Mouse (Mus musculus): ENCODE measurements around the gene Nmnat1. TPM values are rescaled to one million over a fixed set of nuclear protein-coding genes. Genes with fewer than 3 reads are reported as not detected.
A peak's percentile ranks its signal among the peaks of the same experiment; 100 is the strongest.

Nmnat1 gene
- total and polyA plus RNA-seq, 3 experiments, result 19.8 to 22.3 TPM; not detected in 1

DNA sequence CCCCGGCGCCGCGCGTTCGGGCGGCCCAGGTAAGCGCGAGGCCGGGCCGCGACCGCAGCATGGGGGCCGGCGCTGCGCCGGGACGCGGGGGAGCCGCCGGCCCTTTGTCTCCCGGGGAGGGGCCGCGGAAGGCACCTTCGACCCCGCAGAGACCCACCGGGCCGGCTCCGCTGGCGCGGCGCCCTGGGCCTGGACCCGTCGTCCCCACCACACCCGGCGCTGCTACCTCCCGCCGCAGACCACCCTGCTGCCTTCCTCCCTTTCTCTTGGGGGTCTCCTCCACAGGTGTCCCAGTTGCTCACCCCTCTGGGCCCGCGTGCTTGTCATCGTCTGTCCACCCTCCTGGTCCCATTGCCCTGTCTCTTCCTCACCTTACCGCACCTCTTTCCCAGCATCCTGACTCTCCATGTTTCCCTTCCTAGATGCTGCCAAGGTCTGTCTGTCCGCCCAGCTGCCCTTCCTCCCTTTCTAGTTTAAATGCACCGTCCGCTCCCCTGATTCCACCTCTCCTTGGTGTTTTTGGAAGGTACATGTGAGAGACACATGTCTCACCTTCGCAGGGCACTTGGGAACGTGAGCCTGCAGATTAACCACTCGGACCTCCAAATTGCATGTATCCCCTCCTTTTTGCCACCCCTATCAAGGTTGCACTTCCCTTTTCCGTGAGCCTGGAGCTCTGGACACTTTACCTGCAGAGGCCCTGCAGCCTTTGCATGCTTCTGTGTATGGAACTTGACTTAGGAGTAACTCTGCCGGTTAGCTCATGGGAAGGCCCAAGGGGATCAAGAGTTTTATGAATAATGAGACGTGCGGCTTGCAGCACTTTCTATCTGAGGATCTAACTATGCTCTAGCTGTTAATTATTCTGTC is 33.6 kb upstream of the Nmnat1 start:
- peaks cover 2 to 11% of the 10 kb centered on the region in 2 experiments; a peak in 3 of 4 replicates for H3K4me1 ChIP-seq (ENCODE audit: control insufficient read depth in 1 of 2, insufficient read depth in 2 of 2, low read length in 2 of 2)
- H3K79me2 ChIP-seq (ENCODE audit: control insufficient read depth, insufficient read depth, low read length, poor library complexity), result peaks cover 1% of the 10 kb centered on the region; the same call in 1 of the 2 replicates
- H3K36me3 ChIP-seq (ENCODE audit: control insufficient read depth in 1 of 2, insufficient read depth in 2 of 2, low read length in 2 of 2), result peaks cover 0 to 7% of the 10 kb centered on the region in 2 experiments; a peak in 2 of 4 replicates
- H3K27ac ChIP-seq (ENCODE audit: control insufficient read depth, low read depth, low read length), result no peak overlapping the region
- DNase-seq (ENCODE audit: low read depth, low spot score), result peak; percentile 48
- H3K4me3 ChIP-seq (ENCODE audit: control insufficient read depth in 1 of 2, insufficient read depth in 1 of 2, low read depth in 2 of 2, low read length in 2 of 2), result peak overlapping the region; percentile 61 to 65
- no peak for TF ChIP-seq SIN3A (IDR thresholded peaks at IDR 0.05; ENCODE audit: low read length)
- TF ChIP-seq MYC (IDR thresholded peaks at IDR 0.05; ENCODE audit: low read depth, low read length), result no peak
- peak overlapping the region; percentile 67 for H3K9ac ChIP-seq (ENCODE audit: control insufficient read depth, low read depth, low read length, poor library complexity, severe bottlenecking)
- H3K27me3 ChIP-seq (ENCODE audit: control insufficient read depth in 1 of 2, insufficient read depth in 2 of 2, low read length in 2 of 2), result no peaks in the 10 kb centered on the region
- H3K9me3 ChIP-seq (replicated peaks; ENCODE audit: insufficient read depth, low read length), result no peaks in the 10 kb centered on the region

DNA sequence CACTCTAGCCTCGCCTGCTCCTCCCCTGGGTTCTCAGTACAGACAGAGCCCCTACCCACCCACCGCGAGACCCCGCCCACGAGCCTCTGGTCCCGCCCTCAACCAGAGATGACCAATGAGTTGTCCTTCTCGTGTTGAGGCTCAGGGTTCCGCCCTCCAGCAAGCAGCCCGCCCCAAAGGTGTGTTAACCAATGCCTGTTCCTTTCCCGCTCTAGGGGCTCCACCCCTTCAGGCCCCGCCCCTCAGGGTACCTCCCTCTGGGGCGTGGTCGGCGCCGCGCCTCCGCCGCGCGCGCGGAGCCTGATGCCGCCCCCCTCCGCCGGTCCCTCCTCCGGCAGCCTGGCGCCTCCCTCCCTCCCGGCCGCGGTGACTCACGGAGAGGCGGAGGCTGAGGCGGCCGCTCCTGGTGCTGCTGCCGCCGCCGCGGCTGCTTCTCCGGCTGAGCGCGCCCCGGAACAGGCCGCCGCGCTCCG is 32.9 kb upstream of the Nmnat1 start, which contains the start of gene Ctnnbip1:
Gene Ctnnbip1 (plus strand): TSS at position 369 of the 473 bp plus-strand sequence.
- H3K27me3 ChIP-seq (ENCODE audit: control insufficient read depth in 1 of 2, insufficient read depth in 2 of 2, low read length in 2 of 2), result no peaks in the 10 kb centered on the region
- peaks cover 0 to 7% of the 10 kb centered on the region in 2 experiments; a peak in 2 of 4 replicates for H3K36me3 ChIP-seq (ENCODE audit: control insufficient read depth in 1 of 2, insufficient read depth in 2 of 2, low read length in 2 of 2)
- peak within 1 kb of the TSS; percentile 61 to 71 for H3K4me3 ChIP-seq (ENCODE audit: control insufficient read depth in 1 of 2, insufficient read depth in 1 of 2, low read depth in 2 of 2, low read length in 2 of 2)
- H3K4me1 ChIP-seq (ENCODE audit: control insufficient read depth in 1 of 2, insufficient read depth in 2 of 2, low read length in 2 of 2), result peaks cover 2 to 11% of the 10 kb centered on the region in 2 experiments; a peak in 3 of 4 replicates
- peak; percentile 97 for DNase-seq (ENCODE audit: low read depth, low spot score)
- H3K9me3 ChIP-seq (replicated peaks; ENCODE audit: insufficient read depth, low read length), result no peaks in the 10 kb centered on the region
- H3K9ac ChIP-seq (ENCODE audit: control insufficient read depth, low read depth, low read length, poor library complexity, severe bottlenecking), result peak within 1 kb of the TSS; percentile 67
- H3K79me2 ChIP-seq (ENCODE audit: control insufficient read depth, insufficient read depth, low read length, poor library complexity), result peaks cover 1% of the 10 kb centered on the region; the same call in 1 of the 2 replicates
- H3K27ac ChIP-seq (ENCODE audit: control insufficient read depth, low read depth, low read length), result no peak within 1 kb of the TSS
- no peak for TF ChIP-seq BHLHE40 (IDR thresholded peaks at IDR 0.05; ENCODE audit: borderline replicate concordance, low read depth, low read length)
- no peak for TF ChIP-seq ETS1 (IDR thresholded peaks at IDR 0.05; ENCODE audit: low read depth, low read length)
- no peak for TF ChIP-seq EP300 (IDR thresholded peaks at IDR 0.05; ENCODE audit: low read depth in 1 of 2, low read length in 2 of 2)
- TF ChIP-seq E2F4 (IDR thresholded peaks at IDR 0.05; ENCODE audit: borderline replicate concordance, low read depth, low read length), result no peak
- no peak for TF ChIP-seq MAX (IDR thresholded peaks at IDR 0.05; ENCODE audit: low read length)
- TF ChIP-seq GABPA (IDR thresholded peaks at IDR 0.05; ENCODE audit: low read depth, low read length), result no peak
- 0 out of 2 replicates have a peak, but pooled peaks have one; percentile 35 for TF ChIP-seq NRF1 (IDR thresholded peaks at IDR 0.05; ENCODE audit: insufficient read depth, low read depth, low read length, poor library complexity, severe bottlenecking)
- TF ChIP-seq SMC3 (IDR thresholded peaks at IDR 0.05; ENCODE audit: low read depth, low read length), result no peak
- TF ChIP-seq MAZ (IDR thresholded peaks at IDR 0.05; ENCODE audit: low read depth, low read length), result peak; percentile 10; the same call in 1 of the 2 replicates
- TF ChIP-seq TBP (IDR thresholded peaks at IDR 0.05; ENCODE audit: low read depth, low read length), result no peak
- TF ChIP-seq JUND (IDR thresholded peaks at IDR 0.05; ENCODE audit: low read depth, low read length), result no peak
- no peak for TF ChIP-seq MYC (IDR thresholded peaks at IDR 0.05; ENCODE audit: low read depth, low read length)
- no peak for TF ChIP-seq USF1 (IDR thresholded peaks at IDR 0.05; ENCODE audit: low read depth, low read length)
- TF ChIP-seq ELF1 (IDR thresholded peaks at IDR 0.05; ENCODE audit: low read depth, low read length), result no peak
- 0 out of 2 replicates have a peak, but pooled peaks have one; percentile 21 for TF ChIP-seq TCF12 (IDR thresholded peaks at IDR 0.05; ENCODE audit: low read depth, low read length)
- no peak for TF ChIP-seq ZNF384 (IDR thresholded peaks at IDR 0.05; ENCODE audit: low read depth, low read length)
- TF ChIP-seq ZC3H11A (IDR thresholded peaks at IDR 0.05; ENCODE audit: low read depth, low read length), result no peak
- TF ChIP-seq POLR2AphosphoS2 (IDR thresholded peaks at IDR 0.05; ENCODE audit: low read length), result no peak
- no peak for TF ChIP-seq RAD21 (IDR thresholded peaks at IDR 0.05; ENCODE audit: low read depth, low read length)
- TF ChIP-seq MXI1 (IDR thresholded peaks at IDR 0.05; ENCODE audit: low read depth, low read length), result no peak
- no peak for TF ChIP-seq USF2 (IDR thresholded peaks at IDR 0.05; ENCODE audit: borderline replicate concordance in 1 of 2, insufficient read depth in 1 of 2, low read depth in 1 of 2, low read length in 2 of 2)
- TF ChIP-seq ZKSCAN1 (IDR thresholded peaks at IDR 0.05; ENCODE audit: low read depth, low read length), result no peak
- TF ChIP-seq MEF2A (IDR thresholded peaks at IDR 0.05; ENCODE audit: extremely low read depth, insufficient replicate concordance, low read depth, low read length, poor library complexity, severe bottlenecking), result no peak
- no peak for TF ChIP-seq CTCF (IDR thresholded peaks at IDR 0.05 in 2 of 3, conservative IDR thresholded peaks at IDR 0.05 in 1 of 3; ENCODE audit: control insufficient read depth in 1 of 3, insufficient read depth in 1 of 3, low read depth in 2 of 3, low read length in 3 of 3, poor library complexity in 1 of 3, severe bottlenecking in 1 of 3)
- TF ChIP-seq HCFC1 (IDR thresholded peaks at IDR 0.05; ENCODE audit: low read depth, low read length), result no peak
- TF ChIP-seq KAT2A (conservative IDR thresholded peaks at IDR 0.05; ENCODE audit: low read depth, low read length), result no peak
- peak; percentile 28; the same call in 1 of the 2 replicates for TF ChIP-seq NELFE (IDR thresholded peaks at IDR 0.05; ENCODE audit: low read depth, low read length)

Measured in MEL (cell line).